Mouse (Mus musculus): ENCODE results near the gene Mdga1. TPM values are rescaled to one million over a fixed set of nuclear protein-coding genes. Genes with fewer than 3 reads are reported as not detected.

Mdga1 gene
- polyA plus RNA-seq, 1 experiment from 2014 or later = 7.4 TPM

GRCm38 (mm10) chr17:29803545-29803944, 166.3 kb downstream of the Mdga1 start:
- no peak overlapping the region for H3K4me2 ChIP-seq
- no peaks in the 10 kb centered on the region for H3K36me3 ChIP-seq (ENCODE audit: poor library complexity, severe bottlenecking)
- no peak overlapping the region for H3K4me3 ChIP-seq
- no peak for ATAC-seq
- H3K27me3 ChIP-seq = no peaks in the 10 kb centered on the region; the same call in 1 of the 2 replicates
- H3K9me3 ChIP-seq (replicated peaks) = peaks cover 3% of the 10 kb centered on the region
- peaks cover 6% of the 10 kb centered on the region for H3K4me1 ChIP-seq
- no peak overlapping the region for H3K27ac ChIP-seq
- WGBS = 84% methylated on average over 3 of the region's 3 CpGs
- H3K9ac ChIP-seq = no peak overlapping the region

- ATAC-seq = no peak
- Histone ChIP-seq H3K36me3 (ENCODE audit: poor library complexity, severe bottlenecking) (no peaks in the 10 kb centered on the region), H3K4me2 (no peak overlapping the region), H3K4me1 (peaks cover 21% of the 10 kb centered on the region), H3K27ac (no peak overlapping the region), H3K9me3 (replicated peaks) (peaks cover 3% of the 10 kb centered on the region), H3K9ac (no peak overlapping the region), H3K27me3 (no peaks in the 10 kb centered on the region), H3K4me3 (no peak overlapping the region)
- WGBS = 30% methylated on average over 4 of the region's 4 CpGs
Measured at GRCm38 (mm10) chr17:29801358-29801757, 168.5 kb downstream of the Mdga1 start.

- no peaks in the 10 kb centered on the region for H3K36me3 ChIP-seq (ENCODE audit: poor library complexity, severe bottlenecking)
- ATAC-seq = no peak
- H3K4me1 ChIP-seq = peaks cover 34% of the 10 kb centered on the region
- H3K4me3 ChIP-seq = no peak overlapping the region
- WGBS = 52% methylated on average over 6 of the region's 6 CpGs
- H3K4me2 ChIP-seq = no peak overlapping the region
- H3K9ac ChIP-seq = no peak overlapping the region
- no peaks in the 10 kb centered on the region for H3K27me3 ChIP-seq
- no peak overlapping the region for H3K27ac ChIP-seq
- H3K9me3 ChIP-seq (replicated peaks) = no peaks in the 10 kb centered on the region; the same call in 1 of the 2 replicates
Measured at GRCm38 (mm10) chr17:29800096-29800455, 169.8 kb downstream of the Mdga1 start.

- no peak overlapping the region for H3K4me3 ChIP-seq
- no peak overlapping the region for H3K4me2 ChIP-seq
- H3K36me3 ChIP-seq (ENCODE audit: poor library complexity, severe bottlenecking) = no peaks in the 10 kb centered on the region
- peaks cover 39% of the 10 kb centered on the region for H3K4me1 ChIP-seq
- no peaks in the 10 kb centered on the region for H3K9me3 ChIP-seq (replicated peaks)
- no peaks in the 10 kb centered on the region for H3K27me3 ChIP-seq
- no peak overlapping the region for H3K27ac ChIP-seq
- H3K9ac ChIP-seq = no peak overlapping the region
- WGBS = 82% methylated on average over 21 of the region's 21 CpGs
- ATAC-seq = no peak
Measured at GRCm38 (mm10) chr17:29799398-29800095, 170.3 kb downstream of the Mdga1 start.

GRCm38 (mm10) chr17:29798151-29798550, 171.7 kb downstream of the Mdga1 start:
- Histone ChIP-seq H3K9me3 (replicated peaks) (no peaks in the 10 kb centered on the region), H3K4me2 (no peak overlapping the region), H3K36me3 (ENCODE audit: poor library complexity, severe bottlenecking) (no peaks in the 10 kb centered on the region), H3K4me1 (peaks cover 44% of the 10 kb centered on the region), H3K27me3 (no peaks in the 10 kb centered on the region), H3K27ac (0 out of 2 replicates have a peak overlapping the region, but pooled peaks have one; percentile 40), H3K9ac (peak overlapping the region; percentile 21; the same call in 1 of the 2 replicates), H3K4me3 (no peak overlapping the region)
- no peak for ATAC-seq
- WGBS = 36% methylated on average over 10 of the region's 10 CpGs

GRCm38 (mm10) chr17:29796787-29797186, 173.1 kb downstream of the Mdga1 start:
- no peak for ATAC-seq
- Histone ChIP-seq H3K27ac (peak overlapping the region; percentile 82), H3K27me3 (no peaks in the 10 kb centered on the region), H3K36me3 (ENCODE audit: poor library complexity, severe bottlenecking) (no peaks in the 10 kb centered on the region), H3K9ac (no peak overlapping the region), H3K4me2 (no peak overlapping the region), H3K4me3 (no peak overlapping the region), H3K4me1 (peaks cover 51% of the 10 kb centered on the region), H3K9me3 (replicated peaks) (no peaks in the 10 kb centered on the region)
- 55% methylated on average over 9 of the region's 9 CpGs for WGBS

- Histone ChIP-seq H3K27me3 (no peaks in the 10 kb centered on the region), H3K9ac (no peak overlapping the region), H3K36me3 (ENCODE audit: poor library complexity, severe bottlenecking) (no peaks in the 10 kb centered on the region), H3K4me3 (no peak overlapping the region), H3K9me3 (replicated peaks) (no peaks in the 10 kb centered on the region), H3K4me2 (no peak overlapping the region), H3K4me1 (peaks cover 51% of the 10 kb centered on the region), H3K27ac (peak overlapping the region; percentile 82)
- peak; percentile 39; the same call in 1 of the 2 replicates for ATAC-seq
- 14% methylated on average over 7 of the region's 7 CpGs for WGBS
Measured at GRCm38 (mm10) chr17:29796086-29796485, 173.8 kb downstream of the Mdga1 start.

GRCm38 (mm10) chr17:29795050-29795770, 174.7 kb downstream of the Mdga1 start:
- peak overlapping the region; percentile 62 for H3K9ac ChIP-seq
- peak; percentile 66 for ATAC-seq
- H3K36me3 ChIP-seq (ENCODE audit: poor library complexity, severe bottlenecking) = no peaks in the 10 kb centered on the region
- H3K4me1 ChIP-seq = peaks cover 51% of the 10 kb centered on the region
- no peaks in the 10 kb centered on the region for H3K9me3 ChIP-seq (replicated peaks)
- peak overlapping the region; percentile 26 for H3K4me3 ChIP-seq
- H3K27ac ChIP-seq = peak overlapping the region; percentile 82
- no peaks in the 10 kb centered on the region for H3K27me3 ChIP-seq
- H3K4me2 ChIP-seq = peak overlapping the region; percentile 63
- 2% methylated on average over 22 of the region's 23 CpGs for WGBS

GRCm38 (mm10) chr17:29791531-29792050, 178.3 kb downstream of the Mdga1 start:
- Histone ChIP-seq H3K4me1 (peaks cover 32% of the 10 kb centered on the region), H3K27me3 (no peaks in the 10 kb centered on the region), H3K4me2 (no peak overlapping the region), H3K4me3 (no peak overlapping the region), H3K9ac (no peak overlapping the region), H3K9me3 (replicated peaks) (peaks cover 2% of the 10 kb centered on the region; the same call in 1 of the 2 replicates), H3K36me3 (ENCODE audit: poor library complexity, severe bottlenecking) (no peaks in the 10 kb centered on the region), H3K27ac (peak overlapping the region; percentile 52)
- no peak for ATAC-seq
- WGBS = 77% methylated on average over 9 of the region's 9 CpGs

- H3K4me1 ChIP-seq = peaks cover 19% of the 10 kb centered on the region
- H3K9ac ChIP-seq = no peak overlapping the region
- no peak overlapping the region for H3K4me2 ChIP-seq
- ATAC-seq = no peak; the same call in 1 of the 2 replicates
- H3K27ac ChIP-seq = peak overlapping the region; percentile 57; the same call in 1 of the 2 replicates
- H3K27me3 ChIP-seq = no peaks in the 10 kb centered on the region
- 79% methylated on average over 12 of the region's 12 CpGs for WGBS
- peaks cover 6% of the 10 kb centered on the region; the same call in 1 of the 2 replicates for H3K9me3 ChIP-seq (replicated peaks)
- H3K4me3 ChIP-seq = no peak overlapping the region
- no peaks in the 10 kb centered on the region for H3K36me3 ChIP-seq (ENCODE audit: poor library complexity, severe bottlenecking)
Measured at GRCm38 (mm10) chr17:29790231-29790740, 179.6 kb downstream of the Mdga1 start.

GRCm38 (mm10) chr17:29789715-29790114, 180.2 kb downstream of the Mdga1 start:
- no peak overlapping the region for H3K9ac ChIP-seq
- H3K27ac ChIP-seq = peak overlapping the region; percentile 57; the same call in 1 of the 2 replicates
- no peaks in the 10 kb centered on the region for H3K36me3 ChIP-seq (ENCODE audit: poor library complexity, severe bottlenecking)
- H3K9me3 ChIP-seq (replicated peaks) = peaks cover 6% of the 10 kb centered on the region; the same call in 1 of the 2 replicates
- WGBS = 69% methylated on average over 9 of the region's 9 CpGs
- H3K27me3 ChIP-seq = no peaks in the 10 kb centered on the region
- peaks cover 14% of the 10 kb centered on the region for H3K4me1 ChIP-seq
- H3K4me2 ChIP-seq = no peak overlapping the region
- no peak overlapping the region for H3K4me3 ChIP-seq
- ATAC-seq = no peak

GRCm38 (mm10) chr17:29788573-29788972, 181.3 kb downstream of the Mdga1 start:
- H3K9me3 ChIP-seq (replicated peaks) = peaks cover 6% of the 10 kb centered on the region; the same call in 1 of the 2 replicates
- no peak overlapping the region for H3K9ac ChIP-seq
- no peak overlapping the region for H3K4me3 ChIP-seq
- WGBS = 92% methylated on average over 10 of the region's 10 CpGs
- no peak overlapping the region for H3K27ac ChIP-seq
- no peaks in the 10 kb centered on the region for H3K36me3 ChIP-seq (ENCODE audit: poor library complexity, severe bottlenecking)
- no peak for ATAC-seq
- no peaks in the 10 kb centered on the region for H3K27me3 ChIP-seq
- peaks cover 7% of the 10 kb centered on the region; the same call in 1 of the 2 replicates for H3K4me1 ChIP-seq
- H3K4me2 ChIP-seq = no peak overlapping the region
